Mouse (Mus musculus) adrenal gland, adult (tissue): ENCODE measurements at regions not wholly inside any gene's neighbourhood (a gene's known extent, or its start where the extent isn't known, plus 50 kb on each side); places are given as distances from the start of the nearest gene placed in this dataset.

Experiments
- DNase-seq, 2 experiments: peaks; one replicate each; pipeline ENCODE4 v3.0.0; 2022 to 2023; ENCODE audit warnings: low spot score in 1 of 2; ENCODE audit not compliant: inconsistent age in 2 of 2

DNA sequence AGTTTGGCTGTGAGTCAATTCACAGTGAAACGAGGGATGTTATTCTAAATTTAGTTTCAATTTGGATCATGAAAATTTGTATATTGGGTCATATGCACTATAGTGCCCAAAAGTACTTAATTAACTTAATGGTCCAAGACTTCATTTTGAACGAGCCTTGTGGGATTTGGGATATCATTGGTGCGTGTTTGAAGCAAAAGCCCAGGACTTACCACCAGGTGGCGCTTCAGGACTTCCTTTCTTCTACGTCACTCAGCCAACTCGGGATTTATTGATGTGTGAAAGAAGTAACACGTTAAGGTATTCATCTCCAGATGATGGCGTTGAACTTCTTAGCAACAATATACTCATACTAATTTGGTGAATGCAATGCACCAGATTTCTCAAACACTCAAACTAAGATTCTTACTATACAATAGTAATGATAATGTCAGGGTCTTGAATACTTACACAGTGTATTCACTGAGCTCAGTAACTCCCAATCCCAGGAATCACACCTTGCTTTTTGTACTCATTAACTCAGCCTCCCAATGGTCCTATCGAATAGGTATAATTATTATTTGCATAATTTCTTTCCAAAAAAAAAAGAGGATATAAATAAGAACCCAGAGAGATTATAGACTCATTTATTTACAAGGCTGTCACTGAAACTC lies 464.0 kb upstream of the Cntn6 start:
- DNase-seq: peak; percentile 39 to 82

DNA sequence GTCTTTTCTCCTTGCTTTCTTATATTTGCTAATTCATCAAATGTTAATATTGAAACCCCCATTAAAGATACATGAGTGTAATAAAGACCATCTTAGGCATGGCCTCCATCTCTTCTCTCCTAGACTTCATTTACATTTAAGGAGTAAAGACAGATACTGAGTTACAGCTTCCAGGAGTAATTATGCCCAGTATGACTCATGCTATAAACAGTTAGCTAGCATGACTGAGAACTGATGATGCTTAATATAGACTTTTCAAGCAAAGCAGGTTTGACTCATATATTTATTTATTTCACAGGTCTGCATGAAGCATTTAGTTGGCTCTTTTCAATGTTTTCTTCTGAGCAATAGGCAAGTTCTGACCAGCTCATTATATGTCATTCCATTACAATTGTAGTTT lies 453.7 kb upstream of the Cntn6 start:
- DNase-seq: no peak

DNA sequence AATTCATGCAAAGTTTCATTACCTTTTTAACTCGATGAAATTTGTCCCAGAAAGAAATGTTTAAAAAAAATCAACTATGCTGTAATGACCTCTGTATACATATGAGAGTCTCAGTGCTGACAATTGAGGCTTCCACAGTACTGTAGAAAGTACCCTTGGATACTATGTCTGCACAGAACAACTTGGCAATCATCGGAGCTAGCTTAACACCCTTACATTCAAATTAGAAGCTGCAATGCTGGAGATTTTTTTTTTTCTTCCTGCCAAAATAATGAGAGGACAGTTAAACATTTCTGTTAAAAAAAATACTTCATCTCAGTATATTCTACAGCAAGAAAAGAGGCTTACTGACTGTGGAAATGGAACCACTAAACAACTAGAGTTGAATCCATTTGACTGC lies 452.1 kb upstream of the Cntn6 start:
- DNase-seq: no peak

DNA sequence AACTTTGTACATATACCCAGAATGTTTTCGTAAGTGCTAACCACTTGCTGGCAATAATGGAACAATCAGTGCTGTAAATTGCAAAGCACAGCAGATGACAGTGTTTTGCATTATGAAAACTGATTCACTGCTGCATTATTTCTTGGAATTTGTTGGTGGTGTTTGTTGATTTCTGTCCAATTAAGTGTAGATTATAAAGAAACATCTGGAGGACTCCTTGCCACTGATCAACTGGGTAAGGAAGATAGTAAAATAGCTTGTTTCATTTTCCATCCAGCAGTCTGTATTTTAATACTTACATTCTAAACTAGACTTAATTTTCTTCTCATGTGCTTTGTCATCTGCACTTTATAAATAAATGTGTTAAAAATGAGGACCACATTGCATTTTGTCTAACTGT lies 436.6 kb upstream of the Cntn6 start:
- no peak for DNase-seq

DNA sequence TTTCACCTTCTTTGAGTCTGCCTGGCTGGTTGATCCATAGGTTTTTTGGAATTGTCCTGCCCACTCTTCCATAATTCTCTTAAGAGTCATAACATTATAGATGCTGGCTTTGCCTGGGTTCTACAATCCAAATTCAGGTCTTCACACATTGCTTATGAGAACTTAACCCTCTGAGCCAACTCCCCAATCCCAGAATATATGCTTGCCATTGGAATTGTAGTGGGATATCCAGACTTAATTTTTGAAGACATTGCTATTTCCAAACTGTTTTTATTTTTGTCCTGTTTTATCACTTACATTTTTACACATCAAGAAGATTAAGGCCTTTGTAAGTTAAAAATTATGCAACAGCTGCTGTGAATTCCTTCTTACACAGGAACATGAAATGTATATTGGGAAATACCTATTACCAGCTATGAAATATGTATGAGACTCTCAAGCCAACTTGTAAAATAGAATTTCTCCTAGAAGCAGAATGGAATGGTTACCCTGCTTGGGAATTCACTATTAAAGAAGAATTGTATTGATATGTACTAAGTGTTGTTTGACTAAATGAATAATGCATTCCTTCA lies 430.8 kb upstream of the Cntn6 start:
- DNase-seq: no peak

GRCm38 (mm10) chr6:104080581-104080980 lies 412.0 kb upstream of the Cntn6 start:
- DNase-seq: no peak

DNA sequence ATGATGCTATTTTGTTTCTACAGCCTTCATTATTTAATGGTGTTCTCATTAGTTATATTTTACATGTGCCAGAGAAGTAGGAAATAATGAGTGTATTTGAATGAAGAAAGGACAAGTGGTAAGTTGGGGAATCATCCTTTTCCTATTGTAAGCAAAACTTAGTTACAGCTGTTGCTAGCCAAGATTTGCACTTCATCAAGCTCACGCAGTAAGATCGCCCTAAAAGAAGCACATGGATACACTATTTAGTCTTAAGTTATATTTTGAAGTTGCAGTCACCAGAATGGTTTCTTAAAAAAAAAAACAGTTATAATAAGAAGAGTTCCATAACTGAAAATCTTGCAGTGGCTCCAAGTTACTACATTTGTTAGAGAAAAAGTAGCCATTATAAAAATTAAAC lies 410.3 kb upstream of the Cntn6 start:
- no peak for DNase-seq

- no peak for DNase-seq
These were observed 384.2 kb upstream of the Cntn6 start for GRCm38 (mm10) chr6:104108386-104108785.
